Mouse (Mus musculus) lung, postnatal 0 days (tissue): Measurements from ENCODE around the gene Pdzrn4.

Experiments used
- CTCF ChIP-seq: IDR thresholded peaks from 2 replicates; pipeline ENCODE4 v1.5.1; 2016; ENCODE audit warnings: antibody characterized with exemption, mild to moderate bottlenecking
- EP300 ChIP-seq: IDR thresholded peaks from 2 replicates; pipeline ENCODE4 v1.6.1; 2016; ENCODE audit warnings: antibody characterized with exemption, mild to moderate bottlenecking, control low read depth

DNA sequence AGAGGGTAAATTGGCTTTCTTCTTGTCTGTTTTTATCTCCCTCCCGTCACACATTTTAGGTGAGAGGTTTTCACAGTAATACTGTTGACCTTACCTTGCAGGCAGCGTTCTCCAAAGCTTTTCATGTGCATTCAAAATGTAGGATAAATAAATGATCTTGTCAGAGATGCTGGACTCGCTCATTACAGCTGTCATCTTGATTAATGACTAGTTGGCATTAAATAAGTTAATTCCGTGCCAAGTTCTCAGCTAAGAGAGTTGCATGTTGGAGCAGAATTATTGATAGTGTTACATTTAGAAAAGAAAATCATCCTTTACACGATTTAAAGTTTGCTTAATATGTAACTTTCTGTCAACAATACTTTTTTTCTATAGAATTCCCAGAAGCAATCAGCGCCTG, 4.9 kb downstream of the Pdzrn4 start:
- no peak for TF ChIP-seq CTCF
- TF ChIP-seq EP300 = no peak
